Mouse (Mus musculus) liver, embryonic 13.5 days (tissue): ENCODE measurements at regions not wholly inside any gene's neighbourhood (a gene's known extent, or its start where the extent isn't known, plus 50 kb on each side); places are given as distances from the start of the nearest gene placed in this dataset.

Experiments
- ATAC-seq: fragments of 200-750 bp; cut with Nextera tagmentation; 2 replicates; pipeline ENCODE4 v1.8.0; 2017; ENCODE audit warnings: low read depth, mild to moderate bottlenecking, moderate number of reproducible peaks, moderate library complexity
- DNase-seq: peaks from one replicate; pipeline ENCODE4 v3.0.0; 2022
- H3K27ac ChIP-seq: fragments of 300-500 bp; sonication (generic); 2 replicates; pipeline ENCODE4 v1.5.1; 2015; ENCODE audit warnings: moderate library complexity, mild to moderate bottlenecking, inconsistent platforms
- H3K27me3 ChIP-seq: fragments of 300-500 bp; sonication (generic); 2 replicates; pipeline ENCODE4 v1.6.1; 2015; ENCODE audit warnings: mild to moderate bottlenecking, inconsistent platforms
- H3K36me3 ChIP-seq: fragments of 300-500 bp; sonication (generic); 2 replicates; pipeline ENCODE4 v1.6.1; 2015; ENCODE audit warnings: mild to moderate bottlenecking, inconsistent platforms
- H3K4me1 ChIP-seq: fragments of 300-500 bp; sonication (generic); replicated peaks from 2 replicates; pipeline ENCODE4 v1.6.1; 2015; ENCODE audit warnings: inconsistent platforms
- H3K4me2 ChIP-seq: fragments of 300-500 bp; sonication (generic); 2 replicates; pipeline ENCODE4 v1.6.1; 2015; ENCODE audit warnings: inconsistent platforms, mild to moderate bottlenecking, moderate library complexity
- H3K4me3 ChIP-seq: fragments of 300-500 bp; sonication (generic); replicated peaks from 2 replicates; pipeline ENCODE4 v1.5.1; 2015; ENCODE audit warnings: mild to moderate bottlenecking, inconsistent platforms
- H3K9ac ChIP-seq: fragments of 300-500 bp; sonication (generic); 2 replicates; pipeline ENCODE4 v1.6.1; 2015; ENCODE audit warnings: mild to moderate bottlenecking, inconsistent platforms
- H3K9me3 ChIP-seq: fragments of 300-500 bp; sonication (generic); replicated peaks from 2 replicates; pipeline ENCODE4 v1.6.1; 2016; ENCODE audit warnings: inconsistent platforms
- WGBS: fragments of 180-500 bp; shearing (Covaris S2); methylation state at CpG from one replicate; pipeline ENCODE4 v1.1.7; 2015; ENCODE audit not compliant: insufficient replicate concordance; 5-methylcytosine and 5-hydroxymethylcytosine counted together

DNA sequence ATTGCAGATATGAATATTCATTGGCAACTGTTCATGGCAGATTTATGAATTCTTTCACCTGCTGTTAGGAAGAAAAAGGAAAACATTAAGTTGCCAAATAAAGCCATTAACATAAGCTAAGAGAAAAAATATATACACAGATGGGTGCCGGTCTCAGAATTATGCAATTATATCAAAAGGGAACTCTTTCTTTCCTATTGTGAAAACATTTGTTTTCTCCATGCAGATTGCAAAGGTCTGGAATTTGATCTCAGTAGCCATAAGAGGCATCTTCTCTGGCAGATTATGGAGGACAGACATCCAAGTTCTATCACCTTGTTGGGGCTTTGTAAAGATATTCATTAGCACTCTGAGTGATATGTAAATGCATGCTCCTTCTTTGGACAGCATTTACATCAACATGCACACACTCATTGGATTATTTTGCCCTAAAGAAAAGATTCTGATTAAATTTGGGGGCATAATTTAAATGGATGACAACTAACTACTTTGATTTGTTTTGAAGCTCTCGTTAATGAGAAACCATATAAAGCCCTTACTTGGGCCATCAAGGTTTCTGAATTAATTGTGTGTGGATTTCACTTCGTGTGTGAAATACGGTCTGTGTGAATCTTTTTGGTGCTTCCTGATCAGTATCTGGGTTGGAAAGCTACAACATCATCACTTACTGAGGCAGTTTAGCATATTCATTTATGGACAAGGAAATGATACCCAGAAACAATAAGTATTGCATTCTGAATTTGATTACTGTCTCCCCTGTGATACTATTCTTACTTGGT lies 171.2 kb upstream of the Robo2 start:
- H3K4me2 ChIP-seq, result no peak overlapping the region
- H3K4me3 ChIP-seq, result no peak overlapping the region
- no peaks in the 10 kb centered on the region for H3K9me3 ChIP-seq
- DNase-seq (no peak), ATAC-seq (no peak)
- WGBS, result 70% methylated on average over 4 of the region's 4 CpGs
- no peaks in the 10 kb centered on the region for H3K4me1 ChIP-seq
- H3K9ac ChIP-seq, result no peak overlapping the region
- no peaks in the 10 kb centered on the region for H3K27me3 ChIP-seq
- no peaks in the 10 kb centered on the region for H3K36me3 ChIP-seq
- H3K27ac ChIP-seq, result no peak overlapping the region

DNA sequence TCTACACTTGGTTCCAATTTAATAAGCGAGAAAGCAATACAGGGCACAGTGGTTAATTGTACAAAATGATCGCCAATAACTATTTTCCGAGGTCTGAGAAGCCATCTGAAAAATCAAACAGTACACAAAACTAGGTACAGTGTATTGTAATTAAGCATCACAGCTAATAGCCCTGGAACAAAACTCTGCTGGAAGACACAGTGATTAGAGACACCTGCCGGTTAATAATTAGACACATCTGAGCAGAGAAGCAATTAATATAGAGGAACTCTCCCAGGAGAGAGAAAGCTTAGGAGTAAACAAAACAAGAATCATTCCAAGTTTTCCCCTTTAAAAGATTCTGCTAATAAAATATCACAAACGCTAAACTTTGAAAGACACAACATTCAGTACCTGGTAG lies 136.7 kb upstream of the Robo2 start:
- Histone ChIP-seq H3K9ac (no peak overlapping the region), H3K4me1 (no peaks in the 10 kb centered on the region), H3K27ac (no peak overlapping the region), H3K4me3 (no peak overlapping the region), H3K9me3 (no peaks in the 10 kb centered on the region), H3K36me3 (no peaks in the 10 kb centered on the region), H3K4me2 (no peak overlapping the region), H3K27me3 (no peaks in the 10 kb centered on the region)
- DNase-seq (no peak), ATAC-seq (no peak)
- WGBS, result 67% methylated on average over 5 of the region's 5 CpGs

DNA sequence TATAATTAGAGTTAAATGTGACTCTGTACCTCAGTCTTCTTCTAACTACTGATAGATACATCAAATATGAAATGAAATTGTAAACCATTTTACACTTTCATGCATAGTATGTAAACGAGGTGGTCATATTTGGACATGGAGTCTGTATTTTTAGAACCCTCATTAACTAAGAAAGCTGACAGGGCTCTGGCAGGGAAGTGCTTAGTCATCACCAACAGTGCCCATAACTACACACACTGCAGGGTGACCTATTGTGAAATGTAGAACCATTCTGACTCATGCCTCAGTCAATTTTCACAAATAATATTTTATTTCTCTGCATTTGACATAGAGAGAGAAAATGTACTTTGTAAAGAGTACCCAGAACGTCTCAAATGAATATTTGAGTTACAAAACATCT lies 118.9 kb upstream of the Robo2 start:
- H3K9ac ChIP-seq, result no peak overlapping the region
- H3K27ac ChIP-seq, result no peak overlapping the region
- no peaks in the 10 kb centered on the region for H3K9me3 ChIP-seq
- H3K4me1 ChIP-seq, result no peaks in the 10 kb centered on the region
- no peaks in the 10 kb centered on the region for H3K27me3 ChIP-seq
- no peaks in the 10 kb centered on the region for H3K36me3 ChIP-seq
- H3K4me2 ChIP-seq, result no peak overlapping the region
- DNase-seq (no peak), ATAC-seq (no peak)
- 29% methylated on average over 2 of the region's 2 CpGs for WGBS
- no peak overlapping the region for H3K4me3 ChIP-seq

DNA sequence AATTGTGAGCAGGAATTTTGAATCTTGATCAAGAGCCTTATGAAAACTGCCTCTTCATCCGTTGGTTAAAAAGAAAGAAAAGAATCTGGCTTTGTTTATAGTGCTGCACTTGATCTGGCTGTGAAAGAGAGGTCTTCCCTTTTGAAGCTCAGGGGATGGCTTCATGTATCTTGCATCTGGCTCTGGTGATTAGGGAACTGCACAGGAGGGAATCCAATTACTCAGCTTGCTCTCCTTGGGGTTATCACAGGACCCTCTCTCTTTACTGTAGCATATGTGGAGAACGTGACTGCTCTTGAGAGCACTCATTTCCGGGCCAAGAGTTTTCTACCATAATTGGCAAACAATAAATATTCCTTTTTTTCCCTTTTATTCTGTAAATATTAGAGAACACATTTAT lies 116.6 kb upstream of the Robo2 start:
- ATAC-seq, result no peak
- DNase-seq, result no peak

DNA sequence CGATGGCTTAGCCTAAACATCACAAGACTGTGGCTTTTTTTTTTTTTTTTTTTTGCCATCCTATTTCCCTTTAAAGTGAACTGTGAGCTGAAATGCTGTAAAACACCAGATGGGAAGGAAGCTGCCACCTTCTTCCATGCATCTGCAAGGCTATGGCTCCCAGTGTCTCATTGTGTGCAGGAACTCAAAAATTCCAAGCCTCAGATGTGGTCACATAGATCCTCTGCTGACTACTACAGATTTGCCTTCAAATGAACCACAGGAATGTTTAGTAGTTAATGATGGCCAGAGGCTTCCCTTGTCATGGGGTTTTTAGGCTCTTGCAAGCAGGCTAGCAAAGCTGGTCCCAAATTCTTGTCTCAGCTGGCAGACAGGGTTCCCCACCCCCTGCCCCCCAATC lies 114.9 kb upstream of the Robo2 start:
- no peak overlapping the region for H3K4me2 ChIP-seq
- DNase-seq, result no peak

More for the DNA sequence above, 116.6 kb upstream of the Robo2 start:
- H3K27ac ChIP-seq, result no peak overlapping the region
- H3K9me3 ChIP-seq, result no peaks in the 10 kb centered on the region
- no peak overlapping the region for H3K9ac ChIP-seq
- no peaks in the 10 kb centered on the region for H3K27me3 ChIP-seq
- no peaks in the 10 kb centered on the region for H3K4me1 ChIP-seq
- H3K4me3 ChIP-seq, result no peak overlapping the region
- no peak overlapping the region for H3K4me2 ChIP-seq
- WGBS, result 28% methylated on average over 3 of the region's 3 CpGs
- no peaks in the 10 kb centered on the region for H3K36me3 ChIP-seq

DNA sequence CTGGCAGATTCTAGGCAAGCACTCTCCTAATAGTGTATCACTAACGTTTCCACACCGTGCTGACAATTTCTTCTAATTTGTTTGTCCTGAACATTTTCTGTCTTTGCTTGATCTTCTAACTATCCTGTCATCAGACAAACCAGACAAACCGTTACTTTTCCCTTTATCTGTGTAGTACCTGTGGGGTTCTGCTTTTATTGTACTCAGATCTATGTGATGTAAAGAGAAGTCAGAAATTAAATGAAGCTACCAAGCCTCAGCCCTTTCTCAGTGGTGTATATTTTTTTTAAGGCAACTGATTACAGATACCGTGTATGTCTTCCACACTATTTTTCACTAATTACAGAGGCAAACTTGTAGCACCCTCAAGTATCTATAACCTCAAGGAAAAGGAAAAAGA lies 108.9 kb upstream of the Robo2 start:
- H3K9ac ChIP-seq, result no peak overlapping the region
- ATAC-seq, result no peak
- no peak overlapping the region for H3K27ac ChIP-seq
- H3K36me3 ChIP-seq, result no peaks in the 10 kb centered on the region
- WGBS, result 56% methylated on average over 4 of the region's 4 CpGs
- no peaks in the 10 kb centered on the region for H3K4me1 ChIP-seq
- no peaks in the 10 kb centered on the region for H3K9me3 ChIP-seq
- no peak overlapping the region for H3K4me2 ChIP-seq
- H3K27me3 ChIP-seq, result no peaks in the 10 kb centered on the region
- H3K4me3 ChIP-seq, result no peak overlapping the region
- no peak for DNase-seq

More for the DNA sequence above, 114.9 kb upstream of the Robo2 start:
- no peak overlapping the region for H3K9ac ChIP-seq
- WGBS, result 56% methylated on average over 1 of the region's 1 CpGs
- H3K27ac ChIP-seq, result no peak overlapping the region
- no peaks in the 10 kb centered on the region for H3K36me3 ChIP-seq
- no peaks in the 10 kb centered on the region for H3K9me3 ChIP-seq
- no peak overlapping the region for H3K4me3 ChIP-seq
- H3K27me3 ChIP-seq, result no peaks in the 10 kb centered on the region
- H3K4me1 ChIP-seq, result no peaks in the 10 kb centered on the region
- no peak for ATAC-seq

DNA sequence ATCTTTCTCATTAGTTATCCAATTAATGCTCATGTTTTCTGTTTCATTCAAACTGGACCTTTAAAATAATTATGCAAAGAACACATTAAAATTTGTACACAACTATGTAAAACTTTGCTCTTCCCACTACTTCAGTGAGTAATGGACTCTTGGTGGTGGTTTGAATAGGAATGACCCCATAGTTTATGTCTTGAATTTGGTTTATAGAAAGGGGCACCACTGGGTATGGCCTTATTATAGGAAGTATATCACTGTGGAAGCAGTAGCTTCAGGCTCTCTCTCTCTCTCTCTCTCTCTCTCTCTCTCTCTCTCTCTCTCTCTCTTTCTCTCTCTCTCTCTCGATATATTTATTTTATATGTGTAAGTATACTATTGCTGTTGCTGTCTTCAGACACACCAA lies 106.3 kb upstream of the Robo2 start:
- no peaks in the 10 kb centered on the region for H3K36me3 ChIP-seq
- no peak for DNase-seq
- 69% methylated on average over 1 of the region's 1 CpGs for WGBS
- no peak overlapping the region for H3K4me3 ChIP-seq
- no peak for ATAC-seq
- H3K4me2 ChIP-seq, result no peak overlapping the region
- H3K9me3 ChIP-seq, result no peaks in the 10 kb centered on the region
- H3K27me3 ChIP-seq, result no peaks in the 10 kb centered on the region
- H3K27ac ChIP-seq, result no peak overlapping the region
- H3K9ac ChIP-seq, result no peak overlapping the region
- H3K4me1 ChIP-seq, result no peaks in the 10 kb centered on the region

DNA sequence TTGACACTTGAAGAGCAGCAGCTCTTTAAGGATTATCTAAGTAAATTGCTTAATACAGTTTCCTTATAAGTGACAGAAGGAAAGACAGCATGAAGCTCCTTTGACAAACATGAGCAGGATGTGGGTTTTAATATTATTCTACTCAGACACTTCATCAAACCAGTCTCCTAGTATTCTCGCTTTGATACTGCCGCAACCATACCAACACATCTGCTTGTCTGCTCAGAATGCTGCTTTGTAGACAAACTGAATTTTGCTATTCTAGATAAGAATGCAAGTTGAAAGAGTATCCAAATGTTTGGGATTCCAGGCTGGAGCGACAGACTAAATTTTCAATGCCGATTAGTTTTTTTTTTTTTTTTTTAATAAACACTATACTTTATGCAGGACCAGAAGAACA lies 105.7 kb upstream of the Robo2 start:
- H3K27me3 ChIP-seq, result no peaks in the 10 kb centered on the region
- DNase-seq (no peak), ATAC-seq (no peak)
- no peak overlapping the region for H3K4me3 ChIP-seq
- 81% methylated on average over 4 of the region's 4 CpGs for WGBS
- no peaks in the 10 kb centered on the region for H3K4me1 ChIP-seq
- no peak overlapping the region for H3K27ac ChIP-seq
- H3K9ac ChIP-seq, result no peak overlapping the region
- no peaks in the 10 kb centered on the region for H3K9me3 ChIP-seq
- no peaks in the 10 kb centered on the region for H3K36me3 ChIP-seq
- no peak overlapping the region for H3K4me2 ChIP-seq

DNA sequence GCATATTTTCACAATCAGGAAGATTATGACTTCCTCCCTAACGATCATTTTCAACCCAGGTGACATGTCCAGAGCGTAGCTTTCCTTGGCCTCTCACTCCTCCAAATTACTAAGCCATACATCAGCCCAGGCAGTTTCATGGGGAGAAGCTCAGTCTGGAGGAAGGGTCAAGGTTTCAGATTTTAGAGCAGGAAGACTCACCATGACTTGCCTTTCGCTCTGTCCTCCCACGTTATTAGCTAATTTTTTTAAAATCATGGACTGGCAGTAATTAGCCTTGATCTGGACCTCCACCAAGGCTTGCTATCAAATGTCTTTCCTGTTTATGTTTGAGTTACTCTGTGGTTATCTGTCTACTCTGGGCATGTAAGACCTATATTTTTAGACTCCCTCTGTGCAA lies 102.9 kb upstream of the Robo2 start:
- no peaks in the 10 kb centered on the region for H3K36me3 ChIP-seq
- no peak overlapping the region for H3K27ac ChIP-seq
- no peaks in the 10 kb centered on the region for H3K9me3 ChIP-seq
- H3K9ac ChIP-seq, result no peak overlapping the region
- H3K27me3 ChIP-seq, result no peaks in the 10 kb centered on the region
- H3K4me2 ChIP-seq, result no peak overlapping the region
- no peak for ATAC-seq
- H3K4me1 ChIP-seq, result no peaks in the 10 kb centered on the region
- 52% methylated on average over 4 of the region's 4 CpGs for WGBS
- no peak for DNase-seq
- H3K4me3 ChIP-seq, result no peak overlapping the region

DNA sequence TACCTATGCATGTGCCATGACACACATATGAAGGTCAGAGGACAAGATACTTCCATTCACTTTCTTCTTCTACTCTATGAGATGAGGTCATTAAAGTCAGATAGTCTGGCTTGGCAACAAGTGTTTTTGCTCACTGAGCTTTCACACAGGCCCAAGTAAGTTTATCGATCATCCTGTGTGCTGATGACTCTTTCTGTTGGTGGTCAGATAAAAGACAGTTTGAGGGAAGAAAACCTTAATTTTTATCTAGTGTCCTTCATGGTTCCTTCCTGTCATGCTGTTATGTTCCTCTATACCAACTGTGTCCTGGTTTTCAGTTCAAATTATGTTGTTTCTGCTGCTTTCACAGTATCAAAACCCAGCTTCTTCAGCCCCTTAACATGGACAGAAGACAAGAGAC lies 98.8 kb upstream of the Robo2 start:
- no peak overlapping the region for H3K4me3 ChIP-seq
- H3K9ac ChIP-seq, result no peak overlapping the region
- no peaks in the 10 kb centered on the region for H3K9me3 ChIP-seq
- H3K27me3 ChIP-seq, result no peaks in the 10 kb centered on the region
- H3K4me2 ChIP-seq, result no peak overlapping the region
- 26% methylated on average over 1 of the region's 1 CpGs for WGBS
- H3K36me3 ChIP-seq, result no peaks in the 10 kb centered on the region
- H3K27ac ChIP-seq, result no peak overlapping the region
- ATAC-seq (no peak), DNase-seq (no peak)
- no peaks in the 10 kb centered on the region for H3K4me1 ChIP-seq

DNA sequence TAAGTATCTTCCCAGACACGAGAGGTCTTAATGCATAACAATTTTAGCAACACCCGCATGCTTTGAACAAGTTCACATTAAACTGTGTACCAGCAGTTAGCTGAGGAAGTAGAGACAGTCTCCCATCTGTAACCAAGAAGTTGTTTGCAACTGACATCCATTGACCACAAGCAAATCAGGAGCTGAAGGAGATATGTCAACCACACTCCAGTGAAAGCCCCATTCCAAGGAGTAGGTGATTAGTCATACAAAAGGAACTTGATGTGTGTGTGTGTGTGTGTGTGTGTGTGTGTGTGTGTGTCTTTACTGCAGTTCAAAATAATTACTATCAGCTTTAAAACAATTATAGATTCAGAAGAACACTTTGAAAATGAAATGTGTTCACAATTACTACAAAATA lies 97.9 kb upstream of the Robo2 start:
- H3K4me3 ChIP-seq, result no peak overlapping the region
- ATAC-seq (no peak), DNase-seq (no peak)
- no peaks in the 10 kb centered on the region for H3K9me3 ChIP-seq
- no peak overlapping the region for H3K27ac ChIP-seq
- H3K4me1 ChIP-seq, result no peaks in the 10 kb centered on the region
- no peak overlapping the region for H3K9ac ChIP-seq
- H3K27me3 ChIP-seq, result no peaks in the 10 kb centered on the region
- H3K4me2 ChIP-seq, result no peak overlapping the region
- no peaks in the 10 kb centered on the region for H3K36me3 ChIP-seq
- 33% methylated on average over 2 of the region's 2 CpGs for WGBS

DNA sequence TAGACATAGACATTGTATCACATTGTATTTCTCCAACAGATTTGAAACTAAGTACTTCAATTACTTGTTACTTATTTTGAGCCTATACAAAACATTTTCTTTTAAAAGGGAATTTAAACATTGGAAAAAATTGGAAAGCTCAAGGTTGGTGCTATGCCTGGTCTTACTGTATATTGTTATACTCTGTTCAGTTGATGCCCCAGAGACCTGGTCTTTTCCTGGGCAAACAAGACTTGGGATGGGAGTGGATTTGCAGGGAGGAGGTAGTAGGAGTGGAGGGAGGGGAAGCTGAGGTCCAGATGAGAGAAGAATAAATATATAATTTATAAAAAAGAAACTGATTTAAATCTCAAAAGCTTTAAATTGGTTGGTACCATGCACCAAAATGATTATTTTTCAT lies 95.1 kb upstream of the Robo2 start:
- Histone ChIP-seq H3K27me3 (no peaks in the 10 kb centered on the region), H3K4me3 (no peak overlapping the region), H3K27ac (no peak overlapping the region), H3K4me1 (no peaks in the 10 kb centered on the region), H3K9me3 (no peaks in the 10 kb centered on the region), H3K4me2 (no peak overlapping the region), H3K9ac (no peak overlapping the region), H3K36me3 (no peaks in the 10 kb centered on the region)
- no peak for ATAC-seq
- DNase-seq, result no peak
